Comparison of ENCODE assay signal across 8 mouse cellular contexts in the genomic region with DNA sequence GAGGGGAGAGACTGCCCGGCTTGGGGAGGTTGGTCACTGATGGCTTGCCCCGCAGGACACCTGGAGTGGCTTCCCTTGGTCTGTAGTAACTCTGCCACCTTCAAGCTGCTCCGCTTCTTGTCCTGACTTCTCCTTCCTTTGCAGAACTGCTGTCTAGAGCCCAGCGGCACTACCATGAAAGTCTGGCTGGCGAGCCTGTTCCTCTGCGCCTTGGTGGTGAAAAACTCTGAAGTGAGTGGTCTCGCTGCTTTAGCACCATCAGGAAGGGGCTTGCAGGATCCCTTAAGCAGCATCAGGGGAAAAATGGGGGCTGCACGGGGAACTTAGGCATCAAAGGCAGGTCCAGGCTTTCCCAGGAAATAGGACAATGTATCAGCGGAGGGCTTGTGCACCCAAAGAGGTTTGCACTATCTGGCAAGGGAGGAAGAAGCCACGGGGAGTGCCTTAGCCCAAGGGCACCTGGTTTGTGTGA. TPM values are rescaled to one million over a fixed set of nuclear protein-coding genes. Genes with fewer than 3 reads are reported as not detected.
DNase-seq lines count a peak whose midpoint lies in the region; ATAC-seq and TF ChIP-seq lines count a peak whose summit lies in the region.

No protein-coding gene starts in this region.

- DNase-seq in kidney, postnatal 25 days = no peak
- DNase-seq in brain, embryonic 14.5 days (ENCODE audit: low read depth) = peak; percentile 35
- DNase-seq in heart, postnatal 4 days = peak; percentile 17
- DNase-seq in liver, embryonic 14.5 days (ENCODE audit: low read depth in 3 of 3, low spot score in 3 of 3) = no peak
- no peak for DNase-seq in stomach, postnatal 0 days (ENCODE audit: low spot score)
- DNase-seq in right cerebral cortex, adult 2 months (ENCODE audit: low spot score in 2 of 2) = no peak
- DNase-seq in frontal cortex, postnatal 25 days (ENCODE audit: low spot score in 2 of 2) = no peak

- no peak for TF ChIP-seq POLR2A in brain, embryonic 14.5 days (IDR thresholded peaks at IDR 0.05; ENCODE audit: borderline replicate concordance, extremely low read depth, insufficient read depth, insufficient read length, poor library complexity, severe bottlenecking)

- H3K27me3 ChIP-seq in kidney, embryonic 14.5 days (ENCODE audit: control insufficient read depth, insufficient read depth, low read length) = no peaks in the 10 kb centered on the region
- H3K27me3 ChIP-seq in liver, embryonic 14.5 days (ENCODE audit: control insufficient read depth, insufficient read depth, low read length) = peaks cover 14% of the 10 kb centered on the region; the same call in 1 of the 2 replicates
- no peaks in the 10 kb centered on the region for H3K27me3 ChIP-seq in stomach, postnatal 0 days (ENCODE audit: control insufficient read depth, insufficient read depth, low read length)

- peaks cover under 1% of the 10 kb centered on the region; the same call in 1 of the 2 replicates for H3K4me1 ChIP-seq in kidney, embryonic 14.5 days (ENCODE audit: control insufficient read depth, insufficient read depth, low read length)
- H3K4me1 ChIP-seq in liver, embryonic 14.5 days (replicated peaks; ENCODE audit: control insufficient read depth in 2 of 2, insufficient read depth in 2 of 2, low read length in 1 of 2) = peaks cover 0 to 3% of the 10 kb centered on the region in 2 experiments; a peak in 1 of 4 replicates
- H3K4me1 ChIP-seq in stomach, postnatal 0 days (replicated peaks; ENCODE audit: control insufficient read depth, insufficient read depth) = no peaks in the 10 kb centered on the region

- 5% methylated on average over 10 of the region's 10 CpGs for WGBS in kidney, embryonic 14.5 days
- 5% methylated on average over 10 of the region's 10 CpGs for WGBS in liver, embryonic 14.5 days (ENCODE audit: insufficient replicate concordance)
- 10% methylated on average over 10 of the region's 10 CpGs for WGBS in stomach, postnatal 0 days

- no peak for TF ChIP-seq CTCF in brain, embryonic 14.5 days (IDR thresholded peaks at IDR 0.05; ENCODE audit: borderline replicate concordance, extremely low read depth, insufficient read depth, insufficient read length)
- no peak for TF ChIP-seq CTCF in liver, embryonic 14.5 days (IDR thresholded peaks at IDR 0.05; ENCODE audit: low read depth)
- TF ChIP-seq CTCF in stomach, postnatal 0 days (IDR thresholded peaks at IDR 0.05; ENCODE audit: low read depth) = no peak

- ATAC-seq in kidney, embryonic 14.5 days (ENCODE audit: low FRiP score, low TSS enrichment) = no peak; the same call in 1 of the 2 replicates
- ATAC-seq in liver, embryonic 14.5 days (ENCODE audit: insufficient read depth) = no peak
- ATAC-seq in stomach, postnatal 0 days (ENCODE audit: low FRiP score, low TSS enrichment) = no peak; the same call in 1 of the 2 replicates

- TF ChIP-seq EP300 in liver, embryonic 14.5 days (IDR thresholded peaks at IDR 0.05; ENCODE audit: low read depth) = no peak
- TF ChIP-seq EP300 in stomach, postnatal 0 days (optimal IDR thresholded peaks at IDR 0.05) = no peak

- H3K36me3 ChIP-seq in kidney, embryonic 14.5 days (ENCODE audit: control insufficient read depth, insufficient read depth, low read length) = no peaks in the 10 kb centered on the region
- no peaks in the 10 kb centered on the region for H3K36me3 ChIP-seq in liver, embryonic 14.5 days (replicated peaks; ENCODE audit: control insufficient read depth, insufficient read depth, low read depth)
- H3K36me3 ChIP-seq in stomach, postnatal 0 days (ENCODE audit: control insufficient read depth, insufficient read depth, low read length) = no peaks in the 10 kb centered on the region

- peak overlapping the region; percentile 68 for H3K9ac ChIP-seq in kidney, embryonic 14.5 days (ENCODE audit: low read depth, low read length)
- no peak overlapping the region for H3K9ac ChIP-seq in liver, embryonic 14.5 days (replicated peaks)
- H3K9ac ChIP-seq in stomach, postnatal 0 days (ENCODE audit: low read length) = peak overlapping the region; percentile 68

- peak overlapping the region; percentile 96 for H3K4me2 ChIP-seq in kidney, embryonic 14.5 days (replicated peaks; ENCODE audit: low read depth, low read length)
- peak overlapping the region; percentile 68 for H3K4me2 ChIP-seq in liver, embryonic 14.5 days (ENCODE audit: low read depth)
- peak overlapping the region; percentile 85 for H3K4me2 ChIP-seq in stomach, postnatal 0 days (replicated peaks; ENCODE audit: low read depth)

- peak overlapping the region; percentile 53 for H3K4me3 ChIP-seq in kidney, embryonic 14.5 days (ENCODE audit: low read length)
- H3K4me3 ChIP-seq in liver, embryonic 14.5 days (ENCODE audit: insufficient read depth in 1 of 2, low read depth in 2 of 2, low read length in 2 of 2) = peak overlapping the region; percentile 40 to 46
- H3K4me3 ChIP-seq in stomach, postnatal 0 days (ENCODE audit: low read depth, low read length) = peak overlapping the region; percentile 52

- H3K27ac ChIP-seq in kidney, embryonic 14.5 days (ENCODE audit: low read depth, low read length) = no peak overlapping the region
- H3K27ac ChIP-seq in liver, embryonic 14.5 days = no peak overlapping the region
- H3K27ac ChIP-seq in stomach, postnatal 0 days (replicated peaks) = peak overlapping the region; percentile 67; the same call in 1 of the 2 replicates

- no peaks in the 10 kb centered on the region for H3K9me3 ChIP-seq in kidney, embryonic 14.5 days (ENCODE audit: control insufficient read depth, low read length)
- H3K9me3 ChIP-seq in liver, embryonic 14.5 days (ENCODE audit: control insufficient read depth, low read length) = no peaks in the 10 kb centered on the region
- H3K9me3 ChIP-seq in stomach, postnatal 0 days (ENCODE audit: control insufficient read depth, low read length) = no peaks in the 10 kb centered on the region

RNA-seq across cellular contexts. Expression of gene Plau, which starts 0.5 kb away (rescaled TPM):
- 3.7 and 4.2 TPM in 2 replicates for polyA plus RNA-seq in kidney, embryonic 14.5 days (2014; fragmentation: Nextera tagmentation; extraction: Ambion mirVana)
- 0.98 and 1.8 TPM in 2 replicates for polyA plus RNA-seq in brain, embryonic 14.5 days (2012; rRNA removed)
- total RNA-seq in heart, postnatal 4 days (2021) = 10 to 100 TPM; 11.1 to 11.9 TPM
- 0.74 and 1.3 TPM in 2 replicates for polyA plus RNA-seq in liver, embryonic 14.5 days (2012; rRNA removed)
- polyA plus RNA-seq in liver, embryonic 14.5 days (2014; fragmentation: Nextera tagmentation; extraction: Ambion mirVana) = 0.43 and 0.57 TPM in 2 replicates
- polyA plus RNA-seq in stomach, postnatal 0 days (2015; fragmentation: Nextera tagmentation; extraction: Ambion mirVana) = 2.1 and 3.1 TPM in 2 replicates

RNA-seq across cellular contexts. Expression of gene Camk2g, which starts 43.1 kb away (rescaled TPM):
- 33.6 and 50.2 TPM in 2 replicates for polyA plus RNA-seq in kidney, embryonic 14.5 days (2014; fragmentation: Nextera tagmentation; extraction: Ambion mirVana)
- 76.7 and 96.1 TPM in 2 replicates for polyA plus RNA-seq in brain, embryonic 14.5 days (2012; rRNA removed)
- total RNA-seq in heart, postnatal 4 days (2021) = 10 to 100 TPM; 58.3 to 65.2 TPM
- 4.5 and 5.4 TPM in 2 replicates for polyA plus RNA-seq in liver, embryonic 14.5 days (2012; rRNA removed)
- polyA plus RNA-seq in liver, embryonic 14.5 days (2014; fragmentation: Nextera tagmentation; extraction: Ambion mirVana) = 3.9 and 7.2 TPM in 2 replicates
- polyA plus RNA-seq in stomach, postnatal 0 days (2015; fragmentation: Nextera tagmentation; extraction: Ambion mirVana) = 35.0 and 38.6 TPM in 2 replicates

Comparison
In these comparisons a context has a peak if more than half of its experiments do, and no peak if none do; other contexts are left out.
1. DNase-seq: peak in brain, embryonic 14.5 days (single experiment) and heart, postnatal 4 days (single experiment); none in kidney, postnatal 25 days (0 of 2), liver, embryonic 14.5 days (0 of 3), stomach, postnatal 0 days (single experiment), right cerebral cortex, adult 2 months (0 of 2) and frontal cortex, postnatal 25 days (0 of 2).
2. Peak in every context shown above with its lines, with median percentiles within 50 percentile points of each other: H3K4me2 ChIP-seq and H3K4me3 ChIP-seq.